Mouse (Mus musculus) adrenal gland, adult 2 months (tissue): ENCODE measurements around the gene Rpl31. TPM values are rescaled to one million over a fixed set of nuclear protein-coding genes. Genes with fewer than 3 reads are reported as not detected.

Experiments
- DNase-seq: peaks from one replicate; pipeline ENCODE4 v3.0.0; 2021
- long read RNA-seq: library from polyadenylated mRNA; stranded (forward); transcript quantifications from one replicate; pipeline ENCODE4 v2.0.0, GENCODE M21; 2021
- polyA plus RNA-seq: library from polyadenylated mRNA; depleted of rRNA; stranded (reverse); fragments of >200 nt; gene quantifications from 2 replicates; pipeline ENCODE4 v1.2.3, GENCODE M21; 2012; rRNA removed
- total RNA-seq, 2 experiments: library from RNA; stranded (reverse); gene quantifications; 2 replicates each; pipeline ENCODE4 v1.2.3; 2021

Rpl31 gene
- 100 to 1,000 TPM; 683 to 874 TPM for total RNA-seq
- polyA plus RNA-seq = 28.1 and 29.9 TPM in 2 replicates
- long read RNA-seq, transcript Rpl31-202 (5 exons, 487 nt) = minor isoform, 33 of 96 reads
- long read RNA-seq, transcript Rpl31-203 (4 exons, 630 nt) = minor isoform, 13 of 96 reads
- long read RNA-seq, transcript Rpl31-204 (3 exons, 468 nt) = minor isoform, 7 of 96 reads
- long read RNA-seq, transcript Rpl31-201 (5 exons, 1,049 nt) = major isoform, 39 of 96 reads
- long read RNA-seq, partial matches to known transcripts = 0 of 96 reads
- long read RNA-seq, other reads (novel, unspliced or antisense) = 4 of 96 reads

DNA sequence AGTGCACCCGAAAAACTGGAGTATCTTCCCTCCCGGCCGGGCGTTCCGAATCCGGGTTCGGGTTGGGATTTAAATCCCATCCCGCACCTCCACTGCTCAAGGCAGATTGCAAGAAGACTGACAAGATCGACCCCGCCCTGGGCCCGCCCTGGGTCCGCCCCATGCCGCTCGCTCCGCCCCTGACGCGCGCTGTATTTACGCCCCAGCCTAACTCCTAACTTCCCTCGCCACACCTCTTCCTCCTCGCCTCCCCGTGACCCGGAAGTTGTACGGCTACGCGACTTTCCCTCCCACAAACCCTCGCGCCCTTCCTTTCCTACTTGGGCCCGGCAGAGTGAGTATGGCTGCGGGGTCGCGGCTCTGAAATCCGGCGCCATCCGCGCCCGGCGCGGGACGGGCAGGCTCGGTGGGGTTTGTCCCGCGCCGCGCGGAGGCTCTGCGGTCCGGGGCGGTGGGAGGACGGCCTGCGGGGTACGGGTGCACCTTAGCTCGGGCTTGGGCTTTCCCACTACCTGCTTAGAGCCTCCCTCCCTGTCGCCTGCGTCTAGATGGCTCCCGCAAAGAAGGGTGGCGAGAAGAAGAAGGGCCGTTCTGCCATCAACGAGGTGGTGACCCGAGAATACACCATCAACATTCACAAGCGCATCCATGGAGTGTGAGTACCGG lies at the start of gene Rpl31:
Gene Rpl31 (plus strand): TSS at position 242 of the 666 bp plus-strand sequence.
- DNase-seq = peak; percentile 99

DNA sequence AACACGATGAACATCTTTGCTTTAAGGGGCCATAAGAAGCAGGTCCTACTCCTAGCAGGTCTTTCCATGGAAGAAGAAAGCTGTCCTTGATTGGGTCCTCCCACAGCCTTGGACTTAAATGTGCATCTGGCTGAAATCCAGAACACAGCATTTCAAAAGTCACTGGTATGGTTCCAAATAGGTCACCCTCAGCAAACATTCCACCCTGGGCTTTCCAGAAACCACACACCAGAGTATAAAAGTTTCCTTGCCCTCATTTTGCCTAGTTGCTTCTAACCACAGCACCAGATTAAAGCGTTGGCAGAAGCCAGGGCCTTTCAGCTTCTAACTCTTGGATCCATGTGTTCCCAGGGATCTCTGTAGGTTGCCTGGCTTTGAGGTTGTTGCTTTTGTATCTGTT lies 49.7 kb upstream of the Rpl31 start:
- DNase-seq = peak; percentile 85

DNA sequence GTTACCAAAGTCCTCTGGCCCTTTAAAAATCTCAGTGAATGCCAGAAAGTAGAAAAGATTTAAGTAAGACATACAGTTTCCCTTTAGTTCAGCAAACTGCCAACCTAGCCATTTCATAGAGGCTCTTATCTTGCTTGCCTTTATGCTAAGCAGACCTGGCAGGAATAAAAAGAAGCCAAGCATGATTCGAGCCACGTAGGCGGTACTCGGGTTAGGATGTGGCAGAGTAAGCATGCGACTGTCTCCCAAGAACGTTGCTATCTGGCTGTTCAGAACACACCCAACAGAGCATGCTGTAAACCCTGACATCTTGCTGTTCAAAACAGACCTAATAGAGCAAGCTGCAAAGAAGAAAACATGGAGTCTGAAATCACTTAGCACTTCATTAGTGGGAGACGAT lies 48.8 kb upstream of the Rpl31 start:
- no peak for DNase-seq

DNA sequence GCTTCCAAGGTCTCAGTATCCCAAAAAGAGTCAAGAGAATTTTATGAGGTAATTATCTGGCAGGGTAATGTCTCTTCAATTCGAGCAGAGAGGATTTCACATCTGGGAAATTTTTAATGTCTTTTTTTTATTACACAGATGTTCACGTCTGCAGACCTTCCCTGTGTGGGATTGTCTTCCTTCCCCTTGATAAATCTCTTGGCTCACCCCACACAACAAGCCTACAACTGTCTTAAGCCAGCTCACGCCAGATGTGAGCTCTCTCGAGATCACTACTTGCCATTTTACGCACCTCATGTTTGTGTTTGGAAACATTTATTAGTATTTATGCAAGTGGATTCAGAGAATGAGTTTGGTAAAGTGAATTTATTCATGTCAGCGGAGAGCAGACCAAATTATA lies 45.7 kb upstream of the Rpl31 start:
- DNase-seq = no peak

DNA sequence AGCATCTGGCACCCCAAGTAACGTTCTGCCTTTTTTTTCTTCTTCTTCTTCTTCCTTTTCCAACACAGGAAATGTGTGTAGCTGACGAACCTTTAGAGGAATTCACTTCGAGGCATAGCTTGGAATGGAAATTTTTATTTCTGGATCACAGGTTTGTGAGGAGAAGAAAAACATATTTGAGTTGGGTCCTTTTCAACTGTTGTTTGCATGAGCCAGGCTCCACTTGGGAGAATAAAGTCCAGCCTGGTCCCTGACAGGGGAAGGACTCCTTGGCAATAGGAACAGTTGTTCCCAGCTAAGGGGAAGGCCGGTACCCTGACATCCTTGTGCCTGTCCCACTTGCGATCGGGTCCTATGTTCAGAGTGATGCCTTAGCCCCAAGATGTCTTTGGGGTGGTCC lies 42.4 kb upstream of the Rpl31 start:
- no peak for DNase-seq

DNA sequence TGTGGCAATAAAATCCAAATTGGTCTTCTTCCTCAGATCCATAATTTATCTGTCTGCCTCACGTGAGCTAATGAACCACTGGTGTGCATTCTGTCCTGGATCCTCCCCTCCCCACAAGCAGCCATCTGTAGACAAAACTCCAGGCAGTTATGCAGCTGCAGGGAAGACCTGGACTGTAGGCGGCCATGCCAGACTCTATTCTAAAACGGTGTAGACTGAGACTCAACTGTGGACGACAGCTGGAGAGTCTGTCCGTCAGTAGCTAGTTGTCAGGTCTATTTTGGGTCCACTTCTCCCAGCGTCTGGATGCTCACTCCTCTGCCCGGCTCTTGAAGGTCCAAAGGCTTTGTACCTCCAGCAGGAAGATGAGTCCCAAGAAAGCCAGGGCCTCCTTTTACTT lies 40.1 kb upstream of the Rpl31 start:
- DNase-seq = no peak

DNA sequence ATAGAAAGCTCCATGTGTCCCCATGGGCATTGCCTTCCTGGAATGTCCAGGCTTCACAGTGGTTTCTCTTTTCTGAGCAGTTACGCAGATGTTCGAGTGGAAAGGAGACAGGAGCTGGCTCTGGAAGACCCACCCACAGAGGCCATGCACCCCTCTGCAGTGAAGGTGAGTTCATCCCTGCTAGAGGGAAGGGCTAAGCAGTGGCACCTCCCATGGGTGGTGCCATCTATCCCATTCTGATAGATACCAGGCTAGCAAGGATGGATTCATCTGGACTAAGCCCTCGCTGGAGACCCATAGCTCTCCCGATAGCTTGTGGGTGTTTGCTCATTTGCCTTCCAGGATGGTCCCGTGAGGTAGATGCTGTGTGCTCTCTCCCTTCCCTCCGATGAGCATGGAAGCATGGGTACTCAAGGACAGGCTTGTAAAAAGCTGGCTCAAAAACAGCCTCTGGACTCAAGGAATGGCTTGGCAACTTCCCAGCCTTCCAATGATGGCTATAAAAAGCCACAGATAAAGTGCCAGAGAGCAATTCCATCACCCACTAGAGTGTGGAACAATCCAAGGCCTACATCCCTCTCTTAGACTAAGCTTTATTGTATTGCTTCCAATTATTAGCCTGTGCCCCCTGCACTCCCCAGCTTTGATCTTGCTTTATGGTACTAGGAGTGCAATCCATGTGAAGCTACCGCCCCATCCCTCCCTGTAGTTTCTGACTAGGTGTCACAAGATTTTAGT lies 36.6 kb upstream of the Rpl31 start:
- DNase-seq = peak; percentile 40

DNA sequence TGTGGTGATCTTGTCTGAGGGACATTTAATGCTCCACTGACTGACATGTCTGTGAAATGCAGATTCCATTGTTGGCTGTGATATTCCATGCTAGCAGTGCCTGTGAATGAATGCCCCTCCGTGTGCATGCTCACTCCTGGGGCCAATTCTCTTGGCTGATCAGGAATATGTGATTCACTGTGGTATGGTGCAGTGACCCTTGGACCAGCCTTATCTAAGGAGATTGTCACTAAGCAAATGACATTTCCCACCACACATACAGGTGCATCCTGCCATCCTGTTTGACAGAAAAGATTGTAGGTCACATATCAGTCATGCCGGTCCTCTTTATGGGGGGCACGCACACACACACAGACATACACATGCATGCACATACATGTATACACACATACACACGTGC lies 35.2 kb upstream of the Rpl31 start:
- no peak for DNase-seq

DNA sequence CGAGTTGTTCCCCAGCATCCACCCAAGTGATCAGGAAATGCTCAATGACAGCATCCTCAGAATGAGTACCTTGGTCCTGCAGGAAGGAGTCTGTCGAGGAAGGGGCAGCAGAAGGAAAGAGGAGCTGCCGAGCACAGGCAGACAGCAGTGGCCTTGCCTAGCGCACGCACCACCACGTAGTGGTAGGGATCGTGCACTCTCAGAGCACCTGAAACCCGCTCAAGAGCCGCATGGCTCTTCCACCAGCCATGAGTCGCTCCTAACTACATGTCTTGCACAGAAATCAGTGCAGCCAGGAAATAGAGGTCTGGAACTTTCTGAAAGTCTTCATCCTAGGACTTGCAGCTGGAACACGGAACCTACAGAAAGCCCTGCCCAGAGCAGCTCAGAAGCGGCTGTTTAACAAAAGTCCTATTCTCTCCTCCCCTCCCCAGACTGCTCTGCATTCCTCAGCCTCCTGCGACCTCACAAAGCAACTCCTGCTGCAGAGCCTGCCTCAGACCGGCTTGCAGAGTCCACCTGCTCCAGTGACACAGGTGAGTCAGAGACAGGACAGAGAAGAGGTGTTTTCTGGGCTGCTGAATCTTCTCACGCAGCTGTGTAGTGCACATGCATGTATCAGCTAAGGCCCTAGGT lies 32.0 kb upstream of the Rpl31 start:
- DNase-seq = no peak

DNA sequence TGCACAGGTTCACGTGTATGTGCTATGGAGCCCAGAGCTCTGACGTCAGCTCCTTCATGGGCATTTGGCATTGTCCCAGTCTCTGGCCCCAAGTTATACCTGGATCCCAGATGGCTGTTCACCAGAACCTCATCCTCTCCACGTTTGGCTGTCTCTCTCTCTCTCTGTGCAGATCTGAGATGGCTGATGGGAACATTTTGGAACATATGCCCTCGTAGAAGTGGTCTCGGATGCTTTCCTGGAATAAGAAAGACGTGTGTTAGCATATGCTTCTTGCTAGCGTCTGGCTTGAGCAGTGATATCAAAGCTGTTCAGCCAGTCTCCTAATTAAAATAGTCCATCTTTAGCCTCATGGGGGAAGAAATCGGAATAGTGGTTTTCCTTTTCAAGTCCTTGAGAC lies 30.9 kb upstream of the Rpl31 start:
- no peak for DNase-seq

DNA sequence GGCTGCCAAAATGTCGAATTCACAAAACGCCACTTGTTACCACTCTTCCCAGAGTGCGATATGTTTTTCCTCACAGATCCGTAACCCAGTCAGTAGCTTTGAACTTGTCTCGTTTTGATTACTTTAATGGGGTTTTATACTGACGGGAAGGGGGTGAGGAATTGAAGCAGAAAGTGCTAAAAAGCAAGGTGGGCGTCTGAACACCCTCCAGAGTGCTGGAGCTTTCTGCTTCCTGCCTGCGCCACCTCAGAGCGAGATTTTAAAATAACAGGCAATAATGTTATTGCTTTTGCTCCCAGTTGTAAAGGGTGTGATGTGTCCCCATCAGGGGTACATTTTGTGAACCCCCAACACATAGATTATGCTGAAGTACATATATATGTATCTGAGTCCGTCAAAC lies 28.8 kb upstream of the Rpl31 start:
- no peak for DNase-seq

DNA sequence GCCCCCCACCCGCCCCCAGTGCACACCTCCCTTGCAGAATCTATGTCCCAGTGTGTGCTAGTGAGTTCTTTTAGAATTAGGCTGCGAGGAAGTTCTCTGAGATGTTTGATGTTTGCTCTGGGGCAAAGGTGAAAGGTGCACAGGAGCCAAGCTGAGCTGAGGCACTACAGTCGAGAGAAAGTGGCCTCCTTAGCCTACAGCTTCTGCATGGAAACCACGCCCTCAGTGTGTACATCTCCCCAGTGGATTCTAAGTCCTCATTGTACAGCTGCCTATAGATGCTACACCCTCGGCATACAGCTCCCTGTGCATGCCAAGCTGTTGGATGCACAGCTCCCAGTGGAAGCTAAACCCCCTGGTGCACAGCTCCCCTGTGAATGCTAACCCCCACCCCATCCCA lies 28.2 kb upstream of the Rpl31 start:
- DNase-seq = no peak

DNA sequence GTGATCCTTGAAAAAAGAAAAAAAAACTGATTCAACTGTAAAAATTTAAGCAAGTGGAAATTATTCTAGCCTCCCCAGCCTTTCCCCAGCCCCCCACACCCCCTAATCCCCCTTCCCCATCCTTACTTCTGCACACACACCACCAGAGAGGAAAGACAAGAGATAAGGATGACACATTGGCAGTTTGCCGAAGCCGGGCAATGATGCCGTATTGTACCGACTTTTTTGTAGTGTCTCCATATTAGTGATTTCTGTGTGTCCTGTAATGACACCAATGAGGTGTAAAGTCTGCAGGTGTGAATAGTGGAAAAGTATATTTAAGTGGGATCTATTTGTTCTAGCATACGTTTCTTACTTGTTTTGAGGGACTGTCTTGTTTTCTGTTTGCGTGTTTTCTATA lies 27.5 kb upstream of the Rpl31 start:
- DNase-seq = no peak

DNA sequence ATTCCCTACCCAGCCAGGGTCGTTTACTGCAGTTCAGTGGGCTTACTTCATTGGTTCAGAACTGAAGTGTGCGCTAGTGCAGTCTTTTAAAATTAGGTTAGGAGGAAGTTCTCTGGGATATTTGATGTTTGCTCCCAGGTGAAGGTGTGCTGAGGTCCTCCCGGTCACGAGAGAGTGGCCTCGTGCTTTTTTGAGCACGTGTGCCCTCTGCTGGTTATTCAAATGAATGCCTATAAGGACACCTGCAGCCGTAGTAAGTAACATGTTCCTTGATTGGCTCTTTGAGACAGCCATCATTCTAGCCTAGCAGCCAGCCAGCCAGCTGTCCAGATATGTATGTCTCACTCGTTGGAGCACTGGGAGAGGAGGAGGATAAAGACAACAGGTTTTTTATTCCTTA lies 27.0 kb upstream of the Rpl31 start:
- peak; percentile 52 for DNase-seq

DNA sequence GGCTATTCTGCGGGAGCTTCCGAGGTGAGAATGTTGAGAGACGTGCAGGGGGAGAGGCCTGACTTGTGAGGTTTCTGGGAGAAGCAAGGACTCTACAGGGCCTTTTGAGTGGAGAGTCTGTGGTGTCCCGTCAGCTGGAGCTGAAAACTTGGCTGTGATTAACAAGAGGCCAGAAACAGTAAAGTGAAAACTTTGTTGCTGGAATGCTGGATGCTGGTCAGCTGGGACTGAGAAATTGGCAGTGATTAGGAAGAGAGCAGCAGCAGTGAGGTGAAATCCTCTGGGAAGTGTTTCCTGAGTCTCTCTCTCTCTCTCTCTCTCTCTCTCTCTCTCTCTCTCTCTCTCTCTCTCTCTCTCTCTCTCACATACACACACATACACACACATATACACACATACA lies 25.8 kb upstream of the Rpl31 start:
- no peak for DNase-seq

DNA sequence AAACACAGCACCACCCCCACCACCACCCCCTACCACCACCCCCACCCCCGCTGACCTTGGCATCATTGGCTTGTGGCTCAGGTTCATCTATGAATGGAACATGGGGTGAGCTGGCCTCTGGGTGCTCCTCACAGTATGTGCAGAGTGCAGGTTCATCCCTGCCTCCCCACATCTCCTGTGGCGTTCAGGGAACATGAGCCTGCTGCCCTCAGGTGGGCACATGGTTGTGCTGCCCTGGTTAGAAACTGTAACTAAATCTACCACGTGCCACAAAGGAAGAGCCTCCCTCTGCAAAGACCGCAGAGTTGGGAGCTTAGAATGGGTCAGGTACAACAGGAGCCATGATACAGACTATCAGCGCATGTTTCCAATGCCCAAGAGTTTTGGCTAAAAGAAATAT lies 24.4 kb upstream of the Rpl31 start:
- no peak for DNase-seq

DNA sequence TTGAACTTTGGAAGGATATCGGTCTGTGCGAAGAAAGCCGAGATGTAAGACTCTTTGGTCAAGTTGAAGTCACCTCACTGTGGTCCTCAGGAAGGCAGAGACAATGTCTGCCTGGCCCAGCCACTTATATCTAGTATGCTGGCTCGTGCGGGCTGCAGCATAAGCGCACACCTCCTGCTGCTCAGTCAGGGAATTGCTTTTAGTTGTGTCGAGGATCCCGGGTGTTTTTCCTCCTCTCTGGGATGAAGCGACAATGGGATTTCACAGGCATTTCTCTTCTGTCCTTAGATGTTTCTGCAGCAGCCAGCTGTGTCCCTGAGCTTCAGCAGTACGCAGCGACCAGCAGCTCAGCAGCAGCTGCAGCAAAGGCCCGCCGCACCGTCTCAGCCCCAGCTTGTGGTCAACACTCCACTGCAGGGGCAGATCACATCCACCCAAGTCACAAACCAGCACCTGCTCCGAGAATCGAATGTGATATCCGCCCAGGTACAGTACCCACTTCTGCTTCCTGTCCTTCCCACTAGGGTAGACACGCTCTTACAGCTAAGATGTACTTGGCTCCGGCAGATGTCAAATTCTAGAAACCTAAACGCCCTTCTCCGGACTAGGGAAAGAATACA lies 22.6 kb upstream of the Rpl31 start:
- DNase-seq = no peak

DNA sequence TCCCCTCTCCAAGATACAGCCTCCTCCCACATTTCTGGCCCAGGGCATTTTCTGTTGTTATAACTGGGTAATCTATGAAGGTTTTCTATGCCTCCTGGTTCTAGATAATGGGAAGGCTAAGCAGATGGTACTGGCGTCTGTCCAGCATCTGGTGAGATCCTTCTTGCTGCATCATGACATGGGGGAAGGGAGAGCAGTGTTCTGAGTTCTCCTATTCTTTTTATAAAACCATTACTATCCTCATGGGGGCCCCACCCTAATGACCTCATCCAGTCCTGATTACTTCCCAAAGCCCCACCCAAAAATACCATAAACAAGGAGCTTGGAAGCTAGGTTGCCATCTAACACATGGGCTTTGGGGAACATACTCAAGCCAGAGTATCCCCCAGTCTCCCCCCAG lies 18.6 kb upstream of the Rpl31 start:
- no peak for DNase-seq

DNA sequence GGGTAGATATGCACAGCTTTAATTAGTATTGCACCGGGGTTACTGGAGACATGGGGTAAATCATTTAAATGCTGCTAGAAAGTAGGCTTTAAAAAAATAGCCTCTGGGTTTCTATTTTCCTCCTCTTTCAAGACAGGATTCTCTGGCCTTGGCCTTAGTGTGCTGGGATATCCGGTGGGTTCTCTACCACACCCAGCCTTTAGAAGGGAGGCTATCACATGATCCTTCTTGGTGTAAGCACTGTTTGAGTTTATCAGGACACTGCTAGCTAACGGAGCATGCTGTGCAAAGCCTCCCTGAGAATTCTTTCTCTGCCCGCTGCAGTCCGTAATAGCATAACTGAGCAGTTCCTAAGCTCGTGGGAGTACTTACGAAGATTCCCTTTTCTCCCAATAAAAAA lies 18.2 kb upstream of the Rpl31 start:
- DNase-seq = no peak

DNA sequence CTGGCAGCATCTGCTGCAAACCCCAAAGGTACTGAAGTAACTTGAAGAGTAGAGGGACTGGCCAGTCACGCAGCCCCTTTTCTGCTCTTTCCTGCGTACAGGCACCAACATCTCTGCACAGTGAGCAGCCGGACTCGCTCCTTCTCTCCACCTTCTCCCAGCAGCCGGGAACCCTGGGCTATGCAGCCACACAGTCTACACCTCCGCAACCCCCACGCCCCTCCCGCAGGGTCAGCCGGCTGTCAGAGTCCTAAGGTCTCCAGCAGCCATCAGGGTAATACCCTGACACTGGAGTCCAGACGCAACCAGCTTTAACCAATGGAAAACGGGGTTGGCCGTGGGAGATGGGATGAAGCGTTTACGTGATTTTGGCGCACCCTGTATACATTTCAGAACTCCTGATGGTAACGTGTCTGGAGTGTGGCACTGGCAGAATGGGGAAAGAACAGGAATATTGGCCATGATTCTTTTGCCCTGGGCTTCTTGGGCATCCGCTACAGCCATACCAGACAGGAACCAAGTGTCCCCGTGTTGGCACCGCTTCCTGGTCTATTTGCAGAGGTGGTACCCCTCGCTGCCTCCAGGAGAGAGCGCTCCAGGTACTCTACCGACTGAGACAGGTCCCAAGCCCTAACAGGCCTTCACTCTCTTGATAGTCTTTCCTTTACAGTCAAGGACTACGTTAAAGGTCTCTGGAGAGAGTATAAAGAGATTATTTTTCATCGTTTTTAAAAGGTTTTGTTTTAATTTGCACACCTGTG lies 5.7 kb upstream of the Rpl31 start:
- DNase-seq = no peak

DNA sequence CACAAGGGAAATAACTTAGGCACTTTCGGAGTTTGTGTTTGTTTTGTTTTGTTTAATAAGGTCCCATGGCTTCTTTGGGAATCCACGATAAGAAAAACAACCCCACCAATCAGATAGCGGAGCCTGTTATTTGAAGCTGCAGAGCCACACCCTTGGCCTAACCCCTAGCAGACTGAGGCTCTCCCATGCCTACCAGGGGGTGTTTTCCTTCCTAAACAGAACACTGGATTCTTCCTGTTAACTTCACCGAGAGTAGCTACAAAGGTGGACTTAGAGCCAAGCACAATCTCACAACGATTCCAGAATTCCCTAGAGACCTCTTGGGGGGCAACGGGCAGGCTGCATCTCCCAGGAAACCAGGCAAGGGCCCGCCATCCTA lies 5.1 kb upstream of the Rpl31 start:
- DNase-seq = no peak

DNA sequence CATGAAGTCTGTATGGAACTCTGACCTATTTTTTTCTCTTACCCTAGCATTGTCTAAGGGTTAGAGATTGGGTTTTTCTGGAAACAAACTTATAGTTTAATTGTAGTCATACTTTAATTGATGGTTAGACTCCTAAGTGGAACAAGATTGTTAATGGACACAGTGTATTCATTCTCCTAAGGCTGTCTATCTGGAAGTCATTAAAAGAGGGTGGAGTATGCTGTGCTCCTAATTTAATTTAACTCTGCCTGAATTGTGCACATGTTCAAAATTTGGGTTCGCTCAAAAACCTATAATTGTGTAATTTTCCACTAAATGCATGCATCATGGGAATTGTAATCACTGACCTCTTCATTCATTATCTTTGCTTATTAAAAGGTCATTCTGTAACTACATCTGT lies 2.1 kb upstream of the Rpl31 start:
- DNase-seq = no peak
